Mouse (Mus musculus) left cerebral cortex, postnatal 14 days (tissue): Measurements from ENCODE around the gene Ankrd42. TPM values are rescaled to one million over a fixed set of nuclear protein-coding genes. Genes with fewer than 3 reads are reported as not detected.

Source experiments
- DNase-seq, 2 experiments: peaks; one replicate each; pipeline ENCODE4 v3.0.0; 2021 to 2022; ENCODE audit warnings: low spot score in 2 of 2, mixed read lengths in 1 of 2
- intact Hi-C: fragments of 180-260 bp; cut with DNase I; formaldehyde crosslinking; loops from one replicate; pipeline ENCODE4 v1.15.1; 2025
- total RNA-seq, 2 experiments: library from RNA; stranded (reverse); gene quantifications; 2 replicates each; pipeline ENCODE4 v1.2.3; 2021

Ankrd42 gene
- total RNA-seq, 2 experiments from 2014 or later, result 20.0 to 21.9 TPM

GRCm38 (mm10) chr7:92589986-92590385 lies 47.0 kb downstream of the Ankrd42 start:
- intact Hi-C loops, result no loop called here
- DNase-seq, result no peak

- intact Hi-C loops, result no loop called here
- DNase-seq, result peak in 1 of 2 experiments; percentile 55
Measured at GRCm38 (mm10) chr7:92583567-92583966, 53.4 kb downstream of the Ankrd42 start.

DNA sequence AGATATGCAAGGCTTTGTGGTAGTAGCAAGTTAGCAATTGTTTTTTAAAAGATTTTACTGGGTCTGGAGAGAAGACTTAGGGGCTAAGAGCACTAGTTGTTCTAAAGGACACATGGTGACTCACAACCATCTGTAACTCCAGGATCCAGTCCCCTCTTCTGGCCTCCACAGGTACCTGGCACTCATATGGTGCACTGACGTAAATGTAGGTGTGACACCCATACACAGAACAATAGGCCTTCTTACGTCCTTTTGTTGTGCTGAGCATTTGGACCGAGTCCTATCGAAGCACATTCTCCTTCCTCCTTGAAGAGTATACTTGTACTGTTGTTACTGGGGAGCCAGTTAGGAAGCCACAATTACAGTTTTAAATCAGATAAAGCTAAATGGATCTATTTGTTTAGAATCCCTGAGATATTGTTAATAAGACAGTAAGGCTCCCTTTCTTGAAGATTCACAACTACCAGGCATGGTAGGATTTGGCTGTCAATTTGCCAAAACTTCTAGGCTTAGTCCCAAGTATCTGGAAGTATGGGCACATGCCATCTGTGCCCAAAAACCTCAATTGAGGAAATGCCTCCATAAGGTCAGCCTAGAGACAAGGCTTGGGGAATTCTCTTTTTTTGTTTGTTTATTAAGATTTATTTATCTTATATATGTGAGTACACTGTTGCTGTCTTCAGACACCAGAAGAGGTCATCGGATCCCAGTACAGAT lies 56.3 kb downstream of the Ankrd42 start:
- DNase-seq, result no peak
- intact Hi-C loops, result no loop called here

- no peak for DNase-seq
- intact Hi-C loops, result no loop called here
Measured at GRCm38 (mm10) chr7:92566775-92567174, 70.2 kb downstream of the Ankrd42 start.

GRCm38 (mm10) chr7:92560986-92561876 lies 75.7 kb downstream of the Ankrd42 start, which contains the start of gene Ccdc90b:
TSS of gene Ccdc90b (plus strand) at chr7:92561149.
- DNase-seq, result peak; percentile 90 to 94
- intact Hi-C loops, result no loop called here

- intact Hi-C loops, result loop anchor here (10.0 kb wide), 1 partner anchor 234 kb away; no protein-coding TSS in a partner anchor
- DNase-seq, result no peak
Measured at GRCm38 (mm10) chr7:92558744-92559143, 78.2 kb downstream of the Ankrd42 start.

GRCm38 (mm10) chr7:92550990-92551392 lies 86.0 kb downstream of the Ankrd42 start:
- DNase-seq, result peak; percentile 35 to 45
- intact Hi-C loops, result loop anchor here (2.0 to 10.0 kb wide), 2 partner anchors 226 to 448 kb away; no protein-coding TSS in a partner anchor

DNA sequence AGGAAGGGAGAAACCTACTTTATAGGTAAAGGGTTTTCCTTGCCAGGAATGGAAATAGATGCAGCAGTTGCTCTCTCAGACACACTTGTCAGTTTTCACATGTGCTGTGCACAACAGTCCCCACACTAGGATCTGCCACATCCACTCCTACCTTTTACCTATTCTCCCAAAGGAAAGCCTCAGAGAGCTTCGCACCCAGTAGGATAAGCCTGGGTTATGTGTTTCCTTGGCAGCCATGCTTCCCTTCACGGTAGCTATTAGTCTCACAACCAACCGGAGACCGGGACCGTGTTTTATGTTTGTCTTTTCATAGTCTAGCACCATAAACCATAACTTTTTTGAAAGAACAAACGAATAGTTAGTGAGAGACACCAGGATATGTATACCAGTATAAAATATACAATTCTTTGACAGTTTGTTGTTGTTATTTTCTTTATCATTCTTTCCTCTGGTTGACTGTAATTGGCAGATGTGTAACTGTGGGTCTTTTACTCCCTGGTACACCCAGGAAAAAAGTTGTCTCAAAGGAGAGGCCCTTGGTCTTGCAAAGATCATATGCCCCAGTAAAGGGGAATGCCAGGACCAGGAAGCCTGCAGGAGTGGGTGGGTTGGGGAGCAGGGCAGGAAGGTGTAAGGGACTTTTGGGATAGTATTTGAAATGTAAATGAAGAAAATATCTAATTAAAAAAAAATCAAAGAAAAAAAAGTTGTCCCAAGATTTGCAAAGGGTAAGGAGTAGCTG lies 86.5 kb downstream of the Ankrd42 start:
- no peak for DNase-seq
- intact Hi-C loops, result loop anchor here (2.0 to 10.0 kb wide), 2 partner anchors 226 to 448 kb away; no protein-coding TSS in a partner anchor

GRCm38 (mm10) chr7:92546763-92547162 lies 90.2 kb downstream of the Ankrd42 start:
- DNase-seq, result no peak
- intact Hi-C loops, result no loop called here

GRCm38 (mm10) chr7:92532351-92533036 lies 104.4 kb downstream of the Ankrd42 start:
- DNase-seq, result peak in 1 of 2 experiments; percentile 9
- intact Hi-C loops, result no loop called here

Other genes starting within 250 kb of the Ankrd42 start
- gene Ccdc90b, start 76.0 kb downstream of the Ankrd42 start, total RNA-seq, result 10 to 100 TPM; 13.5 to 14.6 TPM
- gene Pcf11, start 32.8 kb upstream of the Ankrd42 start, total RNA-seq, result 10 to 100 TPM; 37.2 to 43.8 TPM
- 10 to 100 TPM; 32.6 to 36.0 TPM for gene Rab30, start 104.5 kb upstream of the Ankrd42 start, total RNA-seq
- gene Ddias, start 237.1 kb upstream of the Ankrd42 start, total RNA-seq, result under 1 TPM; 0.68 to 0.87 TPM
- 10 to 100 TPM in 1 of 2 experiments, 1 to 10 TPM in 1; 9.0 to 11.3 TPM for gene Prcp, start 237.3 kb upstream of the Ankrd42 start, total RNA-seq